Mouse (Mus musculus) cerebellum, postnatal 14 days (tissue): ENCODE data around the gene Nol9.

Experiments used
- DNase-seq, 2 experiments: peaks; one replicate each; pipeline ENCODE4 v3.0.0; 2021; ENCODE audit warnings: mixed read lengths in 2 of 2

Gene Nol9

GRCm38 (mm10) chr4:152095937-152096910 lies 57.1 kb downstream of the Nol9 start:
- DNase-seq, result peak; percentile 69 to 82

GRCm38 (mm10) chr4:152096927-152097326 lies 57.8 kb downstream of the Nol9 start:
- no peak for DNase-seq

- peak; percentile 46 to 58 for DNase-seq
Observed at GRCm38 (mm10) chr4:152097911-152098799, 59.0 kb downstream of the Nol9 start.

- no peak for DNase-seq
Observed at GRCm38 (mm10) chr4:152100541-152100940, 61.4 kb downstream of the Nol9 start.

- DNase-seq, result no peak
Observed at GRCm38 (mm10) chr4:152101081-152101653, 62.0 kb downstream of the Nol9 start.

- no peak for DNase-seq
Observed at GRCm38 (mm10) chr4:152101921-152102320, 62.8 kb downstream of the Nol9 start.

GRCm38 (mm10) chr4:152103025-152103424 lies 63.9 kb downstream of the Nol9 start:
- DNase-seq, result peak; percentile 84 to 89

- DNase-seq, result no peak
Observed at GRCm38 (mm10) chr4:152106746-152107145, 67.6 kb downstream of the Nol9 start.

- DNase-seq, result no peak
Observed at GRCm38 (mm10) chr4:152107493-152107892, 68.4 kb downstream of the Nol9 start.

- peak; percentile 43 to 55 for DNase-seq
Observed at GRCm38 (mm10) chr4:152107971-152108509, 68.9 kb downstream of the Nol9 start.

- DNase-seq, result no peak
Observed at GRCm38 (mm10) chr4:152108673-152109072, 69.6 kb downstream of the Nol9 start.

GRCm38 (mm10) chr4:152109509-152109908 lies 70.4 kb downstream of the Nol9 start:
- DNase-seq, result no peak

- no peak for DNase-seq
Observed at GRCm38 (mm10) chr4:152110689-152111088, 71.6 kb downstream of the Nol9 start.
